Mouse (Mus musculus) cerebellum, postnatal 10 days (tissue): ENCODE data around the gene Hhat.

Source experiments
- DNase-seq, 2 experiments: peaks; one replicate each; pipeline ENCODE4 v3.0.0; 2021; ENCODE audit warnings: mixed read lengths in 2 of 2

The Hhat gene

DNA sequence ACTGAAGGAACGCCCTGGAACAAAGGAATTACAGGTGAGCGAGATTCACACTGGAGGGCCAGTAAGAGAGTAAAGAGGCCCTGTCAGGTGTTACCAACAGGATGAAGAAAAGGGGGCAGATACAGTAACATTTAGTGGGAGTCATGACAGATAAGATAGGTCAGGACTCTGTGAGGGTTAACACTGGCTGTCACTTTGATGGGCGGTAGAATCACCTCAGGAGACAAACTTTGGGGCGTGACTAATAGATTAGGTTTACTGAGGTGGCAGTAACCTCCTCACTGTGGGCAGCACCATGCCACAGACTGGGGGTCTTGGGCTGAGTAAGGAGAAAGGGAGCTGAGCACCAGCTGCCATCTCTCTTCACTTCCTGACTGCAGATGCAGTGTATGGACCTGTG lies 121.0 kb downstream of the Hhat start:
- no peak for DNase-seq

DNA sequence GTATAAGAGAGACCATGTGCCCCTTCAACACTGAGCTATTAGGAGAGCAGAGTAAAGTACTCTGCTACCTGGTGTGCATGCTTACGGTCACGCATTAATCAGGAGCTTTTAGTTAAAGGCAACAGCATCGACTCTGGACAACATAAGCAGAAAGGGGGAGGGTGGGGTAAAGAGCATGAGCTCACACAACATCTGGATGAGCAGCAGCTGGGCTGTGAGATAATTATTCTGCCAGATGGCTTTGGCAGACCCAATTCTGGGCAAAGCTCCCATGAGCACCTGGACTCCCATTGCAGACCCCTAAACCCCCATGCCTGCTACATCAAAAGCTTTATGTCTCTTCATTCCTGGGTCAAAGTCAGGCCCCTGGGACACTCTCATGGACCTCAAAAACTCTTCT lies 121.8 kb downstream of the Hhat start:
- no peak for DNase-seq

DNA sequence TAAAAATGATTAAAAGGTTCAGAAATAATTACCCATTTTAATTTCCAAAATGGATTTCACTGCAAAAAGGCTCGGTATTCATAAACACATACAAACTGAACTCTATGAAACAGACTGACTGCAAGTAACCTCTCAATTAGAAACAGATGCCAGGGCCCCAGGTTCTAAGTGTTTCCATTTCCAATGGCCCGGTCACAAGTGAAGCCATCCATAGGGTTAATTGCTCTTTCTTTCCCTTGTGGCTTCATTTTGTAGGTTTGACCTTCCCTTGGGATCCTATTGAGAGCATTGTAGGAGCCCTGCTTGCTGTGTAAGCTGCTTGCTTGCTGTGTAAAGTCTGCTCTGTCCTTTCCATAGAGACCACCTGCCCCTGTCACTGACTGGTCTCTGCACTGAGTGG lies 123.7 kb downstream of the Hhat start:
- DNase-seq = no peak

DNA sequence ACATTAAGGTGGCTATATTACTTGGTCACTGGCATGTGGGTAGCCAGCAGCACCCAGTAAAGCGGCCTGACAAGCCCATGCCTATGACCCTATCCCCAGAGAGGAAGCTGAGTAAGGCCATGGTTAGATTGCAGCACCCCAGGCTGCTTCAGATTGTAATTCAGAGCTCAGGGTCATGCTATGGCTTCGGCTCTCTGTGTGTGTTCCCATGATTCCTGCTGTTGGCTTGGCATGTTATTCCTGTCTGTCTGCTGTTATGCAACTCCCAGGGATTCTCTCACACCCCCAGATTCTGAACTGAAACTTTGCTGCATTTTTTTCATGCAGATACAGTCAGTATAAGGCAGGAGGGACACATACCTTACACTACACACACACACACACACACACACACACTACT lies 128.9 kb downstream of the Hhat start:
- DNase-seq = no peak

DNA sequence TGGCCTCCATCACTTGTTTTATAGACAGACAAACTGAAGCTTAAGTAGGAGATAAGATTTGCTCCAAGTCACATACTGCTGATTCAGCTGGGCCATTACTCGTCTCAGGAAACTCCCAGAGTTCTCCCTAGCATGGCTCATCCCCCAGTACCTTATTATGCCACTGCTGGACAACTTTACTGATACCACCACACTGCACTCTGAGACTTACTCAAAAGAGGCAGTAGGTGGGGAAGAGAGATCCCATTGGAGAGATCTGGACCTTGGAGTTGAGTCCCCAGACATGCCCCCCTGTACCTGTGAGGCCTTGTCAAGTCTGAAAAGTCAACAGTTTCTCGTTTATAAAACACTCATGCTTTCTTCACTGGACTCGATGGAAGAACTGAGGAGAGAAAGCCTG lies 131.8 kb downstream of the Hhat start:
- no peak for DNase-seq

GRCm38 (mm10) chr1:192621843-192622242 lies 149.2 kb downstream of the Hhat start:
- DNase-seq = no peak

- DNase-seq = no peak
These were observed 157.8 kb downstream of the Hhat start for GRCm38 (mm10) chr1:192613271-192613670.

DNA sequence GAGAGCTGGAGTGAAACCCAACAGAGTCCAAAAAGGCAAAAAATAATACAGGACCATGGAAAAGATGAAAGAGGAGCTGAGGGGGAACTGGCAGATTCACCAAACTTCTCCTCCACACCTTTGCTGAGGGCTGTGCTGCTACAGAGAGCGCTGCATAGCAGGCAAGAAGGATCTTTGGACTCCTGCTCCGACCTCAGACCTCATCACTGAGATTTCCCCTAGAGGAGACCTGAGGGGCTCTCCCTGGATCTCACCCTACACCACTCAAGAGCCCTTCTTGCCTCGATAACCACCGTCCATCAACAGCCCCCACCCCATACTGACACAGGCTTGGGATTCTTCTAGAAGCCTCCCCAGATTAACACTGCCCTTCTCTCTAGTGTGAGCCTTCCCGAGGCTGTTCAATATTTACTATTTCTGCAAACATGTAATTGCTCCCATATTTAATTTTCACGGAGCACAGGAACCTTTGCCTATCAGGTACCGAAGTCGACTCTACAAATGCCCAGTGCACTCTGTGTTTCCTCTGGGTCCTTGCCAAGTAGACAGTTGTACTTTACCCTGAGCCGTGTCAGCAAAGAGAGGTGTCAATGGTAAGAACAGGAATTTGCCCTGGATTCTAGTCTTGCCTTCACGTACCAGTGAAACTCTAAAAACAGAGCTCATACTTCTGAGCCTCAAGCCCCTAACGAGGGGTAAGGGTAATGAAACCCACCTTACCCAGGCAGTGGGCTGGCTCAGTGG lies 158.9 kb downstream of the Hhat start:
- peak; percentile 24 to 36 for DNase-seq

- DNase-seq = no peak
These were observed 164.1 kb downstream of the Hhat start for GRCm38 (mm10) chr1:192606876-192607275.

GRCm38 (mm10) chr1:192604413-192604812 lies 166.6 kb downstream of the Hhat start:
- no peak for DNase-seq

- DNase-seq = no peak
These were observed 167.5 kb downstream of the Hhat start for GRCm38 (mm10) chr1:192603556-192603955.

DNA sequence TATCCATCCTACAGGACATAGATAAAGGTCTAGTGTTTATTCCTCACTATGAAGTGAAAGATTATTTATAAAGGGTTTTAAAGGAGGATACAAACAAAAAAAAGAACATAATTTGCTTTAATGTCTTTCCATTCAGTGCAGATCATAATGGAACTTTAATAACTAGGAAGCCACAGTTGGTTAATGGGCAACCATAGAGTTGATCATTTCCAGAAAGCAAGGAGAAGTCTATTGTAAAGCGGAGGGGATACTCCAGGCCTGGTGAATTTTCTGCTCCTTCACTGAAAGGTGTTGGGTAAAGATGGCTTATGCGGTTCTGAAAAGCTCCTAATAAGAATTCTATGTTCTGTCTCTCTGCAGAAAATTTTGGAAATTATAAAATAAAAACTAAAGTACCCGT lies 169.8 kb downstream of the Hhat start:
- no peak for DNase-seq

DNA sequence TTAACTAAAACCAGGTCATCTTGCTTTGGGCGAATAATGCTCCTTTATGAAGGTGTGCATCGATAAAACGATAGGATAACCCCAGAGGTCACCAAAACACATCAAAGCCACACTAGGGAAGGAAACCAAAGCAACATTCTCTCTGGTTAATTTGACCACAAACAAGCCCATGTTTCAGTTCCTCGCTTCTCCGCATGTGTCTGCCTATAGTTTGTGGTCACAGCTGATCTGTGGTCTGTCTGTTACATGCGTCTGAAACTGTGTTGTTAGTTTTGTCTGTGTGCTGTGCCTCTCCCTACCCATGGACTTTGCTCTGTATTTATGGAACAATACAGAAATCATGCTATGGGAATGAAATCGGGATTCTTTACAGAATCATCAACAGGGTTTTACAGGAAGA lies 171.3 kb downstream of the Hhat start:
- DNase-seq = no peak

DNA sequence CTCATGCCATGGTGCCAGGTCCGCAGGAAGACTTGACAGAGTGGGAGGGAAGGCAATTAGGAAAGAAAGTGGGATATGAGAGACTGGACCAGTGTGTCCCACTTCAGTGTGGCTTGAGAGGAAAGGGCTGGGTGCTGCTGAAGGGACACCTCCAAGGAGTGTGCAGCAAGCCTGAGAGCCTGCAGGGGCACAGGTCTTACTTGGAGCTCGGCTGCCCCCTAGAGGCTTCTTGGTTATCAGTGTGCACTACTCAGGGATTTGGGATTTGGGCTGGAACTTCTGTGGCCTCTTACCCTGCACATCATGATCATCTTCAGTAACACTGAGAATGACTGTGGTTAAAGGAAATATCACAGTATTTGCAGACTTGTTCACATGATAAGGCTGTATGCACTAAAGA lies 172.6 kb downstream of the Hhat start:
- peak; percentile 96 to 98 for DNase-seq

- no peak for DNase-seq
These were observed 175.6 kb downstream of the Hhat start for GRCm38 (mm10) chr1:192595426-192595825.

DNA sequence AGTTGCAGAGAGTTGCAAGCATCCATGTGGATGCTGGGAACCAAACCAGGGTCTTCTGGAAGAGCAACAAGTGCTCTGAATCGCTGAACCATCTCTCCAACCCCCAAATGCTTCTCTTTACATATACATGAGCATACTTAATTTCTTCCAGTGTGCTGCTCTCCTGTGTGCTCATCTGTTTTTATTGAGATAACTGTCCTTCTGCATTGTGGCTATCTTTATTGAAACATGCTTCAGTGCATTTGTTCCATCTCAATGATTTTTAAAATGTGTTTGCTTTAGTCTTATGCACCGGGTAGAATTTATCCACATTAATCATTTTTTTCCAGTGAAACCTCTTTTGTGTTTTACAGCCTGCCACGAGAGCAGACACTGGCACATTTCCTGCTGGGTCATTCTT lies 177.5 kb downstream of the Hhat start:
- no peak for DNase-seq

DNA sequence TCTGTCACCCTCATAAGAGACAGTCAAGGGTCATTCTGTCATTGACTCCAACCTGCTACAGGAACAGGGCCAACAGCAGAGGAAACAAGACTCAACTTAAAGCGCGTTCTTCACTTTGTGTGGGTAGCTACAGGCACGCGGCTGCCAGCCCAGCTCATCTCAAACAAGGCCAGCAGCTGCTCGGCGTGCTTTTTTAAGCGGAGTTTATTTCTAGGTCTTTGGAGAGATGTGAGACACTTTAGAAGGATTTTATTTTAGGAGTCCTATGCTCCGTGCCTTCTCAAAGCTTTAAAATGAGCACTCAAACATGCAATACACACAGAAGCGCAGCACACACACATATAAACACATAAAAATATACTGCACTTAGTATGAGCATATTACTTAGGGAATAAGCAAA lies 183.6 kb downstream of the Hhat start:
- no peak for DNase-seq

DNA sequence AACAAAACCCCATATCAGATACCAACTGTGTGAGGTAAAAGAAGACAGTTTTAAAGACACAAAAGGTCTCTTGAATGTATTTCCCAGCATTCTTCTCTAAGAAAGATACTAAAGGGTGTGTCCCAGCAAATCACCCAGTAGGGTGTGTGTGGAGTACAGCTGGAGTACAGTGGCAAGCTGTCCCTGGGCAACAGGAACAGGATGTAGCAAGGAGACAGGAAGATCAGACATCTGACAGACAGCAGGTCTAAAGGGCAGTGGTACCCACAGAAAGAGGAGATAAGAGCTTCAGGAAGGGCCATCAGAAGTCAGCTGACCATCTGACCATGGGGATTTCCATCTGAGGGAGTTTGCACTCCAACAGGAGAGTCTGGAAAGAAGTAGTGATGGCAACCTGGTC lies 185.7 kb downstream of the Hhat start:
- no peak for DNase-seq

DNA sequence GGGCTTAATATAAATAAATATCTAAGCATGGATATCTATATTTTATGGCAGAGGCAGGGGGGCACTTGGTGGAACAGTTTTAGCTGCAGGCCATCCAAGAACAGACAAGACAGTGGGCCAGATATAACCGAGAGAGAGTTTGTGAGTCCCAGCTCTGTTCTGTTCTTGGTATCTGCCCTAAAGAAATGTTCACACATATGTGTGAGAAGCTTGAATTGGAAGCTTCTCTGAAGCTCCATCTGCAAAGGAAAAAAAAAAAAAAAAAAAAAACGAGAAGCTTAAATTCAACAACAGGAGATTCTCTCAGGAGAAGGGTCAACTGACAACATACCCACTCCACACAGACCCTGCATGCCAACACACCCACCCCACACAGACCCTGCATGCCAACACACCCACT lies 188.1 kb downstream of the Hhat start:
- DNase-seq = no peak

DNA sequence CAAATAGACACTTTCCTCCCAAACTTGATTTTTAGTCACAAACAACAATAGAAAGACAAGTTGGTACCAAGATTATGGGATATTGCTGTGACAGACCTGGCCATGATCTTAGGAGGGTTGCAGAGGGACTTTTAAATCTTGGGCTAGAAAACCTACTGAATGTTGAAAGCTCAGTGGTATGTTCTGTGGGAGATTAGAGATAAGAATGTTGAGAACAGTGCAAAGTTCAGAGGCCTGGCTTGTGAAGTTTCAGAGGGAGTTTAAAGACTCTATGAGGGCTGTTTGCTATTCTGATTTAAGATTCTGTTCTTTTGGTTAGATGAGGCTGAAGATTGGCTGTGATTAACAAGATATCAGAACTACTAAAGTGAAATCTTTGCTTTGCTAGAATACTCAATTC lies 206.3 kb downstream of the Hhat start:
- no peak for DNase-seq

GRCm38 (mm10) chr1:192559341-192559740 lies 211.7 kb downstream of the Hhat start:
- no peak for DNase-seq

DNA sequence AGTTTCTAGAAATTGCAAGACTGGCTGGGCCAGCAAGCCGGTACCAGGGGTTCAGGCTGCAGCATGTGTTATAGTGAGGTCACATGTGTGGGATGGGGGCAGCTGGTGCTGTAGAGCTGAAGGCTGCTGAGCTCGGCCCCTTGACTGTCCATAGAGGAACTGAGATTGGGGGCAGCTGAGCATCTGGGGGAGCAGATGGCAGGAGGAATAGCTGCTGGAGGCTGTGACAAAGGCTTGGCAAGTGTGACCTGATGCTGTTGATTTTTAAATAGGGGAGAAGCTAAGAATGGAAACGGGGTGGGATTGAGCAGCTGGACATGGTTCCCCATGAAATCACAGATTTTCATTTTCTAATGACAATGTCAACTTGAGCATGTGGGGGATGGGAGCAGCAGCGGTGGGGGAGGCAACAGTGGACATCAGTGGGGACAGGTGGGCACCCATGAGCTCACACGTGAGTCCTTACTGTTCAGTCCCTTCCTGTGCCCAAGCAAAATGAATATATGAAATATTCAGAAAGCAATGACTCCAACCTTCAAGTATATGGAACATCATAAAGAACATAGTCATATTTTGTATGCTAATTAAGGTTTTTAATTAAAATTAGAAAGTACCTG lies 212.9 kb downstream of the Hhat start:
- peak; percentile 76 to 83 for DNase-seq

DNA sequence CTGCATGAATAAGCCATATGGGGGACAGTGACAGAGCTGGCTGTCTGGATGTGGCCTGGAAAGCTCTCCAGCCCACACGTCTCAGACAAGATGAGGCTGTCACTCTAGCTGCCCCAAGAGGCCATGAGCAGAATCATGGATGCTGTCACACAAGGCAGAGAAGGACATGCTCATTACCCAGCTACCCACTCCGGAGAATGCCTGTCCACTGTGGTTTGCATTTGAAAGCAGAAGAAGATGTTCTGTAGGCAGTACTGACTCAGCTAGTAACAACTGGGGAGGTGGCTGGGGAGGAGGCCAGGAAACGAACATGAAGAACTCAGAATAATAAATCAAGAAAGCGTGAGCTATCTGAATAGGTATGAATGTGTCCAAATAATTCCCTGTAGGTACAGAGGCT lies 215.5 kb downstream of the Hhat start:
- no peak for DNase-seq

GRCm38 (mm10) chr1:192550561-192550960 lies 220.5 kb downstream of the Hhat start:
- no peak for DNase-seq

DNA sequence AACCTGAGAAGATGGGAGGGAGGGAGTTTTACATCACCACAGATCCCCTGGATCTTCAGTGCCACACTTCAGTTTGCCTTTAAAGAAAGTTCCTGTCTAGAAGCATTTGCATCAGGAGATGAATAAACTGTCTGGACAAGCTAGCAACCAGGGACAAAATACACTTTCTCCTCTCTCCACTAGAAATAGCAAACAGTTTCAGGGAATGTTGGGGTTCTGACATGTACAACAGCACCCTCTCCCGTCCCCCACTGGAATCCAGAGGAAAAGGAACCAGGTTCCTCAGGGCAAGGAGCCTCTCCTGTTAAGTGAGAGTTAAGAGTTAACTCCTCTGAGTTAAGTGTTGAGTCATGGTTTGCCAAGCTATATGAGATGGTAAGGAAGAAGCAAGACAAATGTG lies 224.2 kb downstream of the Hhat start:
- peak; percentile 30 to 46 for DNase-seq
